Mouse (Mus musculus) midbrain, embryonic 12.5 days (tissue): ENCODE results near the gene Hba-x. TPM values are rescaled to one million over a fixed set of nuclear protein-coding genes. Genes with fewer than 3 reads are reported as not detected.

Experiments
- ATAC-seq: fragments of 200-750 bp; cut with Nextera tagmentation; 2 replicates; pipeline ENCODE4 v1.8.0; 2017; ENCODE audit warnings: low read depth, moderate TSS enrichment, moderate library complexity; ENCODE audit not compliant: low FRiP score
- H3K27ac ChIP-seq: fragments of 300-500 bp; sonication (generic); replicated peaks from 2 replicates; pipeline ENCODE4 v1.5.1; 2016; ENCODE audit warnings: mild to moderate bottlenecking
- H3K27me3 ChIP-seq: fragments of 300-500 bp; sonication (generic); 2 replicates; pipeline ENCODE4 v1.6.1; 2016; ENCODE audit warnings: mild to moderate bottlenecking
- H3K36me3 ChIP-seq: fragments of 300-500 bp; sonication (generic); 2 replicates; pipeline ENCODE4 v1.6.1; 2016
- H3K4me1 ChIP-seq: fragments of 300-500 bp; sonication (generic); 2 replicates; pipeline ENCODE4 v1.6.1; 2016
- H3K4me2 ChIP-seq: fragments of 300-500 bp; sonication (generic); replicated peaks from 2 replicates; pipeline ENCODE4 v1.6.1; 2016; ENCODE audit warnings: mild to moderate bottlenecking, moderate library complexity
- H3K4me3 ChIP-seq: fragments of 300-500 bp; sonication (generic); 2 replicates; pipeline ENCODE4 v1.5.1; 2016; ENCODE audit warnings: mild to moderate bottlenecking
- H3K9ac ChIP-seq: fragments of 300-500 bp; sonication (generic); replicated peaks from 2 replicates; pipeline ENCODE4 v1.6.1; 2016; ENCODE audit warnings: mild to moderate bottlenecking, moderate library complexity
- H3K9me3 ChIP-seq: fragments of 300-500 bp; sonication (generic); 2 replicates; pipeline ENCODE4 v1.6.1; 2016; ENCODE audit warnings: mild to moderate bottlenecking
- WGBS: fragments of 180-500 bp; shearing (Covaris S2); methylation state at CpG from one replicate; pipeline ENCODE4 v1.1.7; 2016; 5-methylcytosine and 5-hydroxymethylcytosine counted together
- polyA plus RNA-seq: library from polyadenylated mRNA; unstranded; fragments of >200 nt; fragmentation: Nextera tagmentation; extraction: Ambion mirVana; gene quantifications from 2 replicates; pipeline ENCODE4 v1.2.1, GENCODE M21; 2016

Hba-x gene
- polyA plus RNA-seq, 1 experiment from 2014 or later = 1,723 TPM

DNA sequence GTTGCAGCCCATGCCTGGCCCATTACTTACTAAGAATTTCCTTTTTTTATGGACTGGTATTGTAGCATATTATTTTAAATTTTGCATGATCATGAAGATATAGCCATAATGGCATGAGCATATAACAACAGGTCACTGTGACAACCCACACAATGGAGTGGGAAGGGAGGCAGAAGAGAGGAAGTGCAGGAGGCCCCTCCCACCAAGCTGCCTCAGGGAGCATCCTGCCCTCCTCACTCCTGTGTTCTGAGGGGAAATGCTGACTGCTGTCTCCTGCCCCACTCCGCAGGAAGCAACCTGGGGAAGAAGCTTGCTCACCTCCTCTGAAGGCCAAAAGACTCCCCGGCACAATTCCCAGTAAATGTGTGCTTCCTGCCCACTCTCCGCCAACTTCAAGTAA, 33.7 kb downstream of the Hba-x start:
- no peaks in the 10 kb centered on the region for H3K9me3 ChIP-seq
- H3K4me2 ChIP-seq = no peak overlapping the region
- H3K27ac ChIP-seq = no peak overlapping the region
- no peak overlapping the region for H3K4me3 ChIP-seq
- WGBS = 85% methylated on average over 3 of the region's 3 CpGs
- H3K4me1 ChIP-seq = no peaks in the 10 kb centered on the region; the same call in 1 of the 2 replicates
- H3K36me3 ChIP-seq = no peaks in the 10 kb centered on the region
- H3K27me3 ChIP-seq = no peaks in the 10 kb centered on the region
- no peak for ATAC-seq
- H3K9ac ChIP-seq = no peak overlapping the region

DNA sequence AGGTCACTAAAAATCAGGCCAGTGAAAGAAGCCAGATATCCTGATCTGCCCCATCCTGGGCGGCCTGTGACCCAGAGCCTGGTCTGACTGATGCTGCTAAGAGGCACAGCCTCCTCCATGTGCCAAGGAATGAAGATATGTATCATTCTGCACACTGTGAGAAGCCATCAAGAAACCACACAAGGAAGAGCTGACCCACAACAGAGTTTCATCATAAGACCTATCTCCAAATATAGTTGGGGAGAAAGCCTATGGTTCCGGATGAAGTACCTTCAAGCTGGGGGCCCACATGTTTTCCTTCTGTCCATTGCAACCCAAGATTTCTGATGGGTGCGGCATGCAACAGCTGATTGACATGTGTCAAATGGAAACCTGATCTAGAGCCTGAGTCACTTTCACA, 39.8 kb downstream of the Hba-x start:
- Histone ChIP-seq H3K4me3 (no peak overlapping the region), H3K4me2 (no peak overlapping the region)
- no peak for ATAC-seq

DNA sequence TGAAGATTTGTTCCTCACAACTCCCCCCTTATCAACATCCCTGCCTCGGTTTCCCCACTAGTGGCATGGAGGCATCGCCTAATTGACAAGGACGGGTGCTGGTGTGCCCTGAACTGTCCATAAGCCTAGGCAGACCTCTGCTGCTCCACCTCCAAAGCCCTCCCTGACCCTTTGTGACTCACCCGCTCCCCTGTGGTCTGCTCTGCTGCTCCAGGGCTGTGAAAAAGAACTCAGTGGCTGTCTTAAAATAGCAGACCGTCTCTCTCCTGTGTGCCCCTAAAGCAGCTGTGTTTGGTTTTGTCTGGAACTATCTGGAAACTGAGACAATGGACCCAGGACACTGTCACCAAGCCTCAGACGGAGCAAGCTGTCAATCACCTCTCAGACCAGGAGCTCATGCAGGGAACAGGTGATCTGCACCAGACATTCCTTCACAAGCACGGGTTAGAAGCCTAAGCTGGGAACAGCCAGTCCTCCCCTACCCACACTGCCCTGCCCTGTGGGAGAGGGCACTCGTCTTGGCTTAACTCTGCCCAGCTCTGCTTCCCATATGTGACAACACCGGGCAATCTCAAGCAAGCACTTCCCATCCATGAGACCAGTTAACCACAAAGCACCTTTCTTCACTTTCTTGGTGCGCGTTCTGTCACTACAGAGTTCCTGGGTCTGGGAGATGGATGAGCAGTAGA, 44.5 kb downstream of the Hba-x start:
- Histone ChIP-seq H3K36me3 (no peaks in the 10 kb centered on the region), H3K9me3 (no peaks in the 10 kb centered on the region), H3K27ac (no peak overlapping the region), H3K4me3 (no peak overlapping the region), H3K27me3 (no peaks in the 10 kb centered on the region), H3K4me1 (no peaks in the 10 kb centered on the region), H3K4me2 (no peak overlapping the region), H3K9ac (no peak overlapping the region)
- ATAC-seq = no peak
- WGBS = 65% methylated on average over 11 of the region's 11 CpGs

More for the DNA sequence above, 39.8 kb downstream of the Hba-x start:
- H3K9me3 ChIP-seq = no peaks in the 10 kb centered on the region
- H3K9ac ChIP-seq = no peak overlapping the region
- no peaks in the 10 kb centered on the region for H3K36me3 ChIP-seq
- no peaks in the 10 kb centered on the region for H3K4me1 ChIP-seq
- no peaks in the 10 kb centered on the region for H3K27me3 ChIP-seq
- 79% methylated on average over 3 of the region's 3 CpGs for WGBS
- no peak overlapping the region for H3K27ac ChIP-seq

DNA sequence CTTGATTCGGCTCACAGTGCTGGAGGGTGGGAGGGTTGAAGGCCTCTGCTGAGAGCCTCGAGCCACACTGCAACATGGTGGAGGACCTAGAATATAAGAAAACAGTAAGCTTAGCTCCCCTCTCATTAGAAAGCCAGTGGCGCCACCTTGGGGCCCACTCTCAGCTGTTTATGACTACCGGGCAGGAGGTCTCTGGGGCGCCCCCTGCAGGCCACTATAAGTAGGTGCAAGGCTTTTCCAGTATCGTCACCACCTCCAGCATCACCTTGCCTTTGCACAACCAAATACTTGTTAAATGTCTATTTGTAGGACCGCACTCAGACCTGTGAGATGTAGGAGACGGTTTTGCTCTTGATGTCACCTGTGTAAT, 45.0 kb downstream of the Hba-x start:
- no peak overlapping the region for H3K4me3 ChIP-seq

DNA sequence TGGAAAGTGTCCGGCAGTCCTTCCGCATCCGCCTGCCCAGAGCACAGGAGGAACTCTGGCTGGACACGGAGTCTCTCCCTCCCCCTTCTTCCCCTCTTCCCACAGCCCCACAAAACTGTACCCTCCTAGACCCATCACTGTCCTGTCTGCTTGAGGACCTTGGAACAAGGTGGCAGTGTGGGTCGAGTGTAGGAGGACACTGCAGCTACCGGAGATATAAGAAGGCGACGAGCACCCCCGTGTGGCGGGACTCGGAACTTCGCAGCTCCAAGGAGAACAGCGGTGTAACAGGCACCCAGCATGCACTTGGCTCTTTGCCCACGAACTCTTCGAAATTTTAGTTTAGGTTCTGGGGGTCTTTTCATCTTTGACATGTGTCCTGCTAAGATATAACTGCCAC, 48.4 kb downstream of the Hba-x start:
- Histone ChIP-seq H3K36me3 (no peaks in the 10 kb centered on the region), H3K27ac (no peak overlapping the region), H3K9me3 (no peaks in the 10 kb centered on the region), H3K9ac (no peak overlapping the region), H3K27me3 (0 out of 2 replicates have a peak, but pooled peaks cover 3% of the 10 kb centered on the region), H3K4me1 (no peaks in the 10 kb centered on the region), H3K4me3 (no peak overlapping the region), H3K4me2 (peak overlapping the region; percentile 26; the same call in 1 of the 2 replicates)
- 14% methylated on average over 15 of the region's 15 CpGs for WGBS
- peak; percentile 90 for ATAC-seq

More for the DNA sequence above, 45.0 kb downstream of the Hba-x start:
- WGBS = 39% methylated on average over 8 of the region's 8 CpGs
- H3K9ac ChIP-seq = no peak overlapping the region
- no peak for ATAC-seq
- no peaks in the 10 kb centered on the region for H3K36me3 ChIP-seq
- no peaks in the 10 kb centered on the region for H3K9me3 ChIP-seq
- H3K27ac ChIP-seq = no peak overlapping the region
- H3K4me1 ChIP-seq = no peaks in the 10 kb centered on the region
- H3K27me3 ChIP-seq = no peaks in the 10 kb centered on the region
- H3K4me2 ChIP-seq = no peak overlapping the region

Other genes with a start within 250 kb of the Hba-x start
- gene Il9r, start 76.1 kb upstream of the Hba-x start, polyA plus RNA-seq = not detected in 2 replicates
- 53.3 and 66.7 TPM in 2 replicates for gene Snrnp25, start 71.0 kb upstream of the Hba-x start, polyA plus RNA-seq
- gene Rhbdf1, start 54.1 kb upstream of the Hba-x start, polyA plus RNA-seq = 19.1 and 23.5 TPM in 2 replicates
- gene Mpg, start 49.9 kb upstream of the Hba-x start, polyA plus RNA-seq = 26.6 and 30.6 TPM in 2 replicates
- gene Nprl3, start 8.7 kb upstream of the Hba-x start, polyA plus RNA-seq = 44.7 and 47.0 TPM in 2 replicates
- gene Hba-a1, start 7.1 kb downstream of the Hba-x start, polyA plus RNA-seq = 2,872 and 3,406 TPM in 2 replicates
- gene Hbq1b, start 10.6 kb downstream of the Hba-x start, polyA plus RNA-seq = 3.4 and 4.3 TPM in 2 replicates
- gene Hba-a2, start 20.1 kb downstream of the Hba-x start, polyA plus RNA-seq = 6,134 and 7,278 TPM in 2 replicates
- gene Hbq1a, start 23.7 kb downstream of the Hba-x start, polyA plus RNA-seq = 0.75 and 0.92 TPM in 2 replicates
- 30.0 and 30.7 TPM in 2 replicates for gene Sh3pxd2b, start 71.4 kb downstream of the Hba-x start, polyA plus RNA-seq
- 66.3 and 67.2 TPM in 2 replicates for gene Ubtd2, start 179.0 kb downstream of the Hba-x start, polyA plus RNA-seq